Mouse (Mus musculus) E14TG2a.4 (cell line): ENCODE data around the gene Ciart.

Experiments used
- H3K27me3 ChIP-seq: 2 replicates; pipeline ENCODE4 v1.6.1; 2014; ENCODE audit warnings: low read length, control low read depth; ENCODE audit not compliant: insufficient read depth
- H3K36me3 ChIP-seq: 2 replicates; pipeline ENCODE4 v1.6.1; 2014; ENCODE audit warnings: low read length, control low read depth; ENCODE audit not compliant: insufficient read depth
- H3K4me1 ChIP-seq: replicated peaks from 2 replicates; pipeline ENCODE4 v1.6.1; 2014; ENCODE audit warnings: low read depth, low read length, control low read depth
- H3K4me3 ChIP-seq: replicated peaks from 2 replicates; pipeline ENCODE4 v1.5.1; 2014; ENCODE audit warnings: mild to moderate bottlenecking, low read length
- H3K9me3 ChIP-seq: 2 replicates; pipeline ENCODE4 v1.6.1; 2014; ENCODE audit warnings: low read length, control low read depth
- CTCF ChIP-seq: conservative IDR thresholded peaks from 2 replicates; pipeline ENCODE4 v1.5.1; 2014; ENCODE audit warnings: low read length
- NANOG ChIP-seq: IDR thresholded peaks from 2 replicates; pipeline ENCODE4 v1.6.1; 2014; ENCODE audit warnings: borderline replicate concordance, low read length, mixed read lengths
- POU5F1 ChIP-seq: IDR thresholded peaks from 2 replicates; pipeline ENCODE4 v1.6.1; 2014; ENCODE audit warnings: low read length, borderline replicate concordance

The Ciart gene

DNA sequence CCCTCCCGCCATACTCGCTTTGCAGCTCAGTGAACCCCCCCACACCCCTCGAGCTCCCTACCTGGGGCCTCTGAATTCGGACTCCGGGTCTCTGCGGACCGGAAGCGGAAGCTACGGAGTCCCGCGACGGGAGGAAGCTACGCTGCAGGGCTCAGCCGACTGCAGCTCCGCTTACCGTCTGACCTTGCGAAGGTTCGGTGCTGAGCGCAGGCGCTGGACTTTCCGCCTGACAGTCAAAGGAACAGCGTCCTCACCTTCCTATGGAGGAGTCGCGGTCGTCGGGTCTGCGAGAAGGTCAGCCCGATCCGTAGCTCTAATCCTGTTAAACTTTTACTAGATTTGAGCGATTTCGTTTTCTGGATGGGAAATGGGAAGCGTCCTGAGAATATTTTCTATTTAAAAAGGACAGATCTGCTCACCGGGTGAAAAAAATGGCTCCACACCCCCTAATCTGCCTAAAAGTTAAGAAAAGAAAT lies 10.6 kb downstream of the Ciart start, which contains the start of gene Mrps21:
Mrps21 (minus strand) TSS at position 128 of the 476 bp plus-strand sequence.
- Histone ChIP-seq H3K9me3 (no peaks in the 10 kb centered on the region), H3K4me1 (peaks cover 28% of the 10 kb centered on the region), H3K27me3 (no peaks in the 10 kb centered on the region), H3K36me3 (peaks cover 36% of the 10 kb centered on the region), H3K4me3 (peak within 1 kb of the TSS; percentile 86)
- TF ChIP-seq NANOG: no peak
- no peak for TF ChIP-seq POU5F1
- TF ChIP-seq CTCF: no peak

DNA sequence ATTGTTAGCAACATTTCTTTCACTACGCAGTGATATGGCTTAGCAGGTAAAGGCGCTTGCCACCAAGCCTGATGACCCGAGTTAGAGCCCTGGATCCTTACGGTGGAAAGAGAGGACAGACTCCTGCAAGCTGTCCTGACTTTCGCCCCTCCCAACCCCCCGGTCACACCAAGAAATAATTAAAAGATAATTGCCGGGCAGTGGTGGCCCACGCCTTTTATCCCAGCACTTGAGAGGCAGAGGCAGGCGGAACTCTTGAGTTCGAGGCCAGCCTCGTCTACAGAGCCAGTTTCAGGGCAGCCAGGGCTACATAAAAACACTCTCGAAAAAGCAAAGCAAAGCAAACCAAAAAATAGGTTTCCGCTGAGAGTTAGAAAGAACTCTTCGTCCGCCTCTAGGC lies 11.1 kb downstream of the Ciart start:
- Histone ChIP-seq H3K4me1 (peaks cover 32% of the 10 kb centered on the region), H3K4me3 (peak overlapping the region; percentile 86), H3K27me3 (no peaks in the 10 kb centered on the region), H3K9me3 (no peaks in the 10 kb centered on the region), H3K36me3 (peaks cover 36% of the 10 kb centered on the region)
- TF ChIP-seq CTCF: no peak
- no peak for TF ChIP-seq NANOG
- TF ChIP-seq POU5F1: no peak

DNA sequence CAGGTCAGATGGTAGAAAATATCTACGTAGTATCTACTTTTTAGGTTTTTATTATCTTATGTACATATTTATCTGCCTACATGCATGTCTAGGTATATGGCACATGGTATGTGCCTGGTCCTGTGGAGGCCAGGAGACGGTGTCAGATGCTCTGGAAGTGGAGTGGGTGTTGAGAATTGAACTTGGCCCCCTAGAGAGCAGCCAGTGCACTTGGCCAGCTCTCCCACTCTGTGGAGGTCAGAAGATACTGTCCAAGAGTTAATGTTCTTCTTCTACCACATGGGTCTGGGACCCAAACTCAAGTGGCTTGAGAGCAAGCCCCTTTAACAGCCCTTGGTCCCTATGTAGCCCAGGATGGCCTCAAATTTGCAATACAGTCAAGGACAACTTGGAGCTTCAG lies 14.6 kb downstream of the Ciart start:
- Histone ChIP-seq H3K4me1 (peaks cover 64% of the 10 kb centered on the region), H3K36me3 (peaks cover 44% of the 10 kb centered on the region), H3K9me3 (no peaks in the 10 kb centered on the region), H3K4me3 (no peak overlapping the region), H3K27me3 (no peaks in the 10 kb centered on the region)
- no peak for TF ChIP-seq NANOG
- no peak for TF ChIP-seq CTCF
- no peak for TF ChIP-seq POU5F1

DNA sequence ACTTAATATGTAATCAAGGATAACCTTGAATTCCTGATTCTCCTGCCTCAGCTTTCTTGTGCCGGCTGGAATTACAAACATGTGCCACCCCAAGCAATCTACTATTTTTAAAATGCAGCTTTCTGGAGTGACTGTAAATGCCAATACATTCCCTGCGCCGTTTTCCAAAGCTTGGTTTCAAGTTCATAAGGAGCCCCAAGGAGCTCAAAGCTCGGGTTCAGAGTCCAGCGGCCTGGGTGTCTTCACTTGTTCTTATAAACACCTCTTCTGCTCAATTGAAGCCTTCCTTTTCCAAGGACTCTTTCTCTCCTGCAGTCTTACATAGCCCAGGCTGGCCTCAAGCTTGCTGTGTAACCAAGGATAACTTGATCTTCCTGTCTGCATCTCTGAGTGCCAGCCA lies 16.0 kb downstream of the Ciart start:
- peaks cover 44% of the 10 kb centered on the region for H3K36me3 ChIP-seq
- TF ChIP-seq NANOG (no peak), POU5F1 (no peak), CTCF (no peak)
- no peaks in the 10 kb centered on the region for H3K9me3 ChIP-seq
- H3K27me3 ChIP-seq: no peaks in the 10 kb centered on the region
- H3K4me3 ChIP-seq: no peak overlapping the region
- H3K4me1 ChIP-seq: peaks cover 64% of the 10 kb centered on the region

DNA sequence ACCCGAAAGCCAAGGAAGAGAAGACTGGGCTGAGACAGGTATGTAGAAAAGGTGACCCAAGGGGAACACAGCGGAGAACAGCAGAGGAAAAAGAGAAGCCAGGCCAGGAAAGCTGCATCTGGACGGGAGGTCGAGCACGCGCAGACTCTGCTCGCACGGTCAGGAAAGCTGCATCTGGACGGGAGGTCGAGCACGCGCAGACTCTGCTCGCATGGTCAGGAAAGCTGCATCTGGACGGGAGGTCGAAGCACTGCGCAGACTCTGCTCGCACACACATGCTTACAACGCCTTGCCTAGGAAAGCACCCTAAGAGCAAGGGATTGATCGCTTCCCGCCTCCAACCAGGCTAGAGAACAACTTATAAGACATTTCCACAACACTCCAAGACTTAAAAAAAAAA lies 16.5 kb downstream of the Ciart start:
- Histone ChIP-seq H3K36me3 (peaks cover 44% of the 10 kb centered on the region), H3K4me3 (peak overlapping the region; percentile 60), H3K4me1 (peaks cover 65% of the 10 kb centered on the region), H3K9me3 (no peaks in the 10 kb centered on the region), H3K27me3 (no peaks in the 10 kb centered on the region)
- no peak for TF ChIP-seq NANOG
- no peak for TF ChIP-seq CTCF
- TF ChIP-seq POU5F1: no peak

DNA sequence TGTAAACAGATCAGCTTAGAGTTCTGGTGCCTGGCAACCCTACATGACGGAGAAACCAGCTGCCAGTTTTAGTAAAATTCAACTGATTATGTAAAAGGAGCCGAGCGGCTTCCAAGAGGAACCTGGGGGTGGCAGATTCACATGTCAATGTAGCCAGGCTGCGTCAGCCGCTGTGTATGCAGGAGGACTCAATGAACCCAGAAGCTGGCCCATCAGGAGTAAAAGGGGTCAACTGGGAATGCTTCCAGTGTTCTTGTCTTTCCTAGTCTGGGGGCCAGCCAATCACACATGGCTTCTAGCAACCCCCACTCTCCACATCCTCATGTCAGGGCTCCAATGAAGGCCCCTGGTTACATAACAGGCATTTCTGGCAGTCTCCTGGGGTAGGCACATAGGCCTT lies 17.0 kb downstream of the Ciart start:
- H3K4me1 ChIP-seq: peaks cover 65% of the 10 kb centered on the region
- TF ChIP-seq POU5F1: no peak
- TF ChIP-seq CTCF: no peak
- TF ChIP-seq NANOG: no peak
- peaks cover 40% of the 10 kb centered on the region for H3K36me3 ChIP-seq
- no peaks in the 10 kb centered on the region for H3K27me3 ChIP-seq
- H3K4me3 ChIP-seq: peak overlapping the region; percentile 60
- no peaks in the 10 kb centered on the region for H3K9me3 ChIP-seq

DNA sequence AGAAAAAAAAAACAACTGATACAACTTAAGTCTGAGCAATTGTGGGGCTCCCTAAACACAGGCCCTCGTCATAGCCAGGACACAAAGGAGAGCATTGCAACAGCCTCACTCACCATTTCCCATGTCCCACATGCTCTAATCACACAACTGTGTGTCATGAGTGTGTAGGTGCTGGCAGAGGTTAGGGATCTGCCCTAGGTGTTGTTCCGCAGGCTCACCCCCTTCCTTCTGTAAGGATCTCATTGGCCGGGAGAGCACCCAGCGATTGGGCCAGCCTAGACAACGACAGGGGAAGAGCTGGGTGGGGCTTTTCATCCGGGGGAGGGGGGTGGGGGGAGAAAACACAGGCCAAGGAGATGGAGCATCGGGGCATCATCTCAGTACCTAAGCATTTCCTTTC lies 18.5 kb downstream of the Ciart start:
- Histone ChIP-seq H3K36me3 (peaks cover 25% of the 10 kb centered on the region), H3K27me3 (no peaks in the 10 kb centered on the region), H3K9me3 (no peaks in the 10 kb centered on the region), H3K4me3 (0 out of 2 replicates have a peak overlapping the region, but pooled peaks have one; percentile 1), H3K4me1 (peaks cover 65% of the 10 kb centered on the region)
- TF ChIP-seq CTCF: no peak
- TF ChIP-seq NANOG: no peak
- no peak for TF ChIP-seq POU5F1

DNA sequence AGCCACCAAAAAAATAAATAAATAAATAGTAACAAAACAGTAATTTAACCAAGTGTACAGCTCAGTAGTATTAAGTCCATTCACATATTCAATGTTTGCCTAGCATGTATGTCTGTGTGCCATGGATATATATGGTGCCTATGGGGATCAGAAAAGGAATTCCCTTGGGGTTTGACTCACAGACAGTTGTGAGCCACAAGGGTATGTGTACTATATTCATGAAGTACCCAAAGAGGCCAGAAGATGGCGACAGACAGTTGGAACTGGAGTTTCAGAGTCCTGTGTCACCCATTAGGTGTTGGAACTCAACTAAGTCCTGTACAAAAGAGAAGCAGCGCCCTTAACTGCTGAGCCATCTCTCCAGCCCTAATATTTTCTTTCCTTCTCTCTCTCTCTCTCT lies 20.3 kb downstream of the Ciart start:
- peaks cover 8% of the 10 kb centered on the region; the same call in 1 of the 2 replicates for H3K36me3 ChIP-seq
- H3K27me3 ChIP-seq: no peaks in the 10 kb centered on the region
- peaks cover 62% of the 10 kb centered on the region for H3K4me1 ChIP-seq
- H3K9me3 ChIP-seq: no peaks in the 10 kb centered on the region
- H3K4me3 ChIP-seq: no peak overlapping the region
- TF ChIP-seq POU5F1 (no peak), CTCF (peak; percentile 62)

DNA sequence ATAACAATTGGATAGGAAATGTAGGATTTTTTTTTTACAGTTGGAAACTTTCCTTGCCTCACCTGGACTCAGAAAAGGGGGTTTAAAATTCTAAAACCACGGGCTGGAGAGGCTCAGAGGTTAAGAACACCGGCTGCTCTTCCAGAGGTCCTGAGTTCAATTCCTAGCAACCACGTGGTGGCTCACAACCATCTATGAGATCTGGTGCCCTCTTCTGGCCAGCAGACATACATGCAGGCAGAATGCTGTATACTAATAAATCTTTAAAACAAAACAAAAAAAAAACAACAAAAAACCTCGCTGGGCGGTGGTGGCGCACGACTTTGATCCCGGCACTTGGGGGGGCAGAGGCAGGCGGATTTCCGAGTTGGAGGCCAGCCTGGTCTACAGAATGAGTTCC lies 20.8 kb downstream of the Ciart start:
- Histone ChIP-seq H3K4me1 (peaks cover 62% of the 10 kb centered on the region), H3K9me3 (no peaks in the 10 kb centered on the region), H3K27me3 (no peaks in the 10 kb centered on the region), H3K36me3 (peaks cover 8% of the 10 kb centered on the region; the same call in 1 of the 2 replicates), H3K4me3 (no peak overlapping the region)
- TF ChIP-seq CTCF: peak; percentile 44
- no peak for TF ChIP-seq POU5F1
